Mouse (Mus musculus): ENCODE data around the gene Cradd. TPM values are rescaled to one million over a fixed set of nuclear protein-coding genes. Genes with fewer than 3 reads are reported as not detected.

Gene Cradd
- polyA plus RNA-seq, 1 experiment from 2014 or later: 7.6 TPM

DNA sequence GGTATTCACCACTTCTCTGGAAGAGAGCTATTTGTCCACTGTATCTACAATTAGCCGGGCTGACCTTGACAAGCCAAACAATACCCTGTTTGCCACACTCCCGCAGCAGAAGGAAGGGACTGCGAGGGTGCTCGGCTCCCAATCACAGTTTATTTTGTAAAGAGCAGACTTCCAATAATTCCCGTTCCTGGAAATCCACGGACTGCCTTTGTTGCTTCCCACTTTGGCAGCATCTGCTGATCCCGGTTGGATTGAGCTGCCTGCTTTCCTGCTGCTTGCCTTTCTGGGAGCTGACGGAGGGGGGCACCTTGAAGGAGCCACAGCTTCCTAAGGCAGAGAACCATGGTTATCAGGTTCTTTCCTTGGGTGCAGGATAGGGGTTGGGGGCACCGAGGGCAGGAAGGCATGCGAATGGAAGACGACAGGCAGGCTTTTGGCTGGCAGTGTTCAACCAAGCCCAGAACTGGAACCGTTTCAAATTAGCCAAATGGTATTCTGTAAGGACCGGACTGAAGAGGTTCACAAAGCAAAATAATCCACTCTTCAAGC lies 69.4 kb downstream of the Cradd start:
- no peak for ATAC-seq (replicated peaks; ENCODE audit: insufficient number of reproducible peaks, insufficient read depth, low FRiP score, low read depth)
- no peak overlapping the region for H3K9ac ChIP-seq
- H3K27ac ChIP-seq: no peak overlapping the region
- H3K36me3 ChIP-seq: no peaks in the 10 kb centered on the region
- 35% methylated on average over 13 of the region's 13 CpGs for WGBS
- H3K4me3 ChIP-seq: no peak overlapping the region
- peaks cover 13% of the 10 kb centered on the region for H3K4me1 ChIP-seq (replicated peaks)
- no peaks in the 10 kb centered on the region for H3K9me3 ChIP-seq (replicated peaks)
- no peaks in the 10 kb centered on the region for H3K27me3 ChIP-seq
- H3K4me2 ChIP-seq: peak overlapping the region; percentile 3

DNA sequence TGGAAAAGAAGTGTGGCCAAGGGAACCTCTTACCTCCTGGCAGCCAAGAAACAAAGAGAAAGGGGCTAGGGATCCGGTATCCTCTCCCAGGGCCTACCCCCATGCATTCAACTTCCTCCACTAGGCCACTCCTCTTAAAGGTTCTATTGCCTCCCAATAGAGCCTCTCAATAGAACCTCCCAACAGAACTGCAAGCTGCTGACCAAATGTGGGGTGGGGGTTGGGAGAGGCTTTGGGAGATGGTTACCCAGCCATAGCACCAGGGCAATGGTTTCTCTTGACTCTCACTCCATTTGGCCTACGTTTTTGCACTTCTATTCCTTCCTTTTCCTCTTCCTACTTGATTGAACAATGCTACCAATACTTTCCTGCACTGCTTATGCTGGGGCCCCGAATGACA lies 69.9 kb downstream of the Cradd start:
- no peak for ATAC-seq (replicated peaks; ENCODE audit: insufficient number of reproducible peaks, insufficient read depth, low FRiP score, low read depth)
- no peaks in the 10 kb centered on the region for H3K36me3 ChIP-seq
- no peaks in the 10 kb centered on the region for H3K9me3 ChIP-seq (replicated peaks)
- peaks cover 13% of the 10 kb centered on the region for H3K4me1 ChIP-seq (replicated peaks)
- H3K4me2 ChIP-seq: peak overlapping the region; percentile 3; the same call in 1 of the 2 replicates
- WGBS: 59% methylated on average over 3 of the region's 3 CpGs
- no peaks in the 10 kb centered on the region for H3K27me3 ChIP-seq
- no peak overlapping the region for H3K27ac ChIP-seq
- no peak overlapping the region for H3K9ac ChIP-seq
- no peak overlapping the region for H3K4me3 ChIP-seq

DNA sequence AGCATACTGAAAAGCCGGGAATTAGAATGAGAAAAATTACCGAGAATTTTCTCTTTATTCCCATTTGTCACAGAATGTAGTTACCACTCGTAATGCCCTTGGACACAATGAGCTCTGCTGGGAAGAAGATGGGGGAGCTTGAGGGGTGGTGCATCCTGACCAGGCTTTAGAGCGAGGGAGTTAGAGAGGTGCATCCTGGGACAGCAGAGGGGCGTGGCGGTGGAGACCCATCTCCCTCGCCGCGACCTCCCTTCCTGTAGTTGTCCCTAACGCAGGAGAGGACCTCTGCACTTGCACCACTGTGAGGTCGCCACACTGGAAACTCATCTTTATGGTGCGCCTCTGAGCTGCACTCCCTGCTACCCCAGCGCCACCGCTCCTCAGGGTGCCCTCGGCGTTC lies 72.3 kb downstream of the Cradd start:
- Histone ChIP-seq H3K36me3 (no peaks in the 10 kb centered on the region), H3K27ac (no peak overlapping the region), H3K27me3 (no peaks in the 10 kb centered on the region), H3K4me1 (replicated peaks) (peaks cover 26% of the 10 kb centered on the region), H3K9me3 (replicated peaks) (no peaks in the 10 kb centered on the region), H3K4me2 (no peak overlapping the region), H3K9ac (no peak overlapping the region), H3K4me3 (no peak overlapping the region)
- 77% methylated on average over 16 of the region's 16 CpGs for WGBS
- no peak for ATAC-seq (replicated peaks; ENCODE audit: insufficient number of reproducible peaks, insufficient read depth, low FRiP score, low read depth)

DNA sequence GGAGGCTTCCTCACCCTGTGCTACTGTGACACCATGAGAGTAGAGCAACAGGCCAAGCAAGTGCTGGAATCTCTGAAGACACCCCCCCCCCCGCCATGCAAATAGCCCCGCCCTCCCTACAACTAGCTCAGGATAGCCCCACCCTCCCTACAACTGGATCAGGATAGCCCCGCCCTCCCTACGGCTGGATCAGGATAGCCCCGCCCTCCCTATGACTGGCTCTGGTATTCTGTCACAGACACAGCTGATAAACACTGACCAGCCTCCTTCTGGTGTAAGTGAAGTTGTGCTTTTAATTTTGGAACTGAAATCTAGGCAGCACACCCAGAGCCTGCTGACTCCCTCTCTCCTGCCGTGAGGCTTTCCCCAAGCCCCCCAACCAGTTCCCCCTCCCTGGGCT lies 75.6 kb downstream of the Cradd start:
- H3K9me3 ChIP-seq (replicated peaks): no peaks in the 10 kb centered on the region
- H3K27me3 ChIP-seq: no peaks in the 10 kb centered on the region
- WGBS: 24% methylated on average over 6 of the region's 6 CpGs
- H3K4me2 ChIP-seq: peak overlapping the region; percentile 9; the same call in 1 of the 2 replicates
- H3K4me3 ChIP-seq: no peak overlapping the region
- peaks cover 24% of the 10 kb centered on the region for H3K4me1 ChIP-seq (replicated peaks)
- ATAC-seq (replicated peaks; ENCODE audit: insufficient number of reproducible peaks, insufficient read depth, low FRiP score, low read depth): peak; percentile 66; the same call in 1 of the 2 replicates
- H3K36me3 ChIP-seq: no peaks in the 10 kb centered on the region
- H3K27ac ChIP-seq: peak overlapping the region; percentile 46
- no peak overlapping the region for H3K9ac ChIP-seq

DNA sequence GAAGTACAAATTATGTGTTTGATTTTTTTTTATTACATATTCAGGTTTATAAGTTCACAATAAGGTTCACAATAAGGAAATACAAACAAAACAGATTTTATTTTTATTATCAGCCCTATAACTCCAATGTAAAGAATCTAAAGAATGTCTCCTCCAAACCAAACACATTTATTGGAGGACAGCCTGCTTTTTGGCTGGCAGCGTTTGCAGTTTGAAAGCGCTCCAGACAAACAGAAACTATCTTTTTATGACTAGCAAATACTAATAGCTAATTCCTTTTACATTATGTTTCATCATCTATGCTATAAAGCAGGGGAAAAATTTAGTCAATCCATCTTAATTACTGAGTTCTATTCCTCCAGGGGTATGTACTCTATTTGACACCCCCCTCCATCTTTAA lies 77.2 kb downstream of the Cradd start:
- Histone ChIP-seq H3K9me3 (replicated peaks) (no peaks in the 10 kb centered on the region), H3K4me3 (no peak overlapping the region), H3K4me2 (no peak overlapping the region), H3K4me1 (replicated peaks) (peaks cover 24% of the 10 kb centered on the region), H3K9ac (no peak overlapping the region), H3K36me3 (no peaks in the 10 kb centered on the region), H3K27me3 (no peaks in the 10 kb centered on the region), H3K27ac (no peak overlapping the region)
- 50% methylated on average over 2 of the region's 2 CpGs for WGBS
- ATAC-seq (replicated peaks; ENCODE audit: insufficient number of reproducible peaks, insufficient read depth, low FRiP score, low read depth): no peak

DNA sequence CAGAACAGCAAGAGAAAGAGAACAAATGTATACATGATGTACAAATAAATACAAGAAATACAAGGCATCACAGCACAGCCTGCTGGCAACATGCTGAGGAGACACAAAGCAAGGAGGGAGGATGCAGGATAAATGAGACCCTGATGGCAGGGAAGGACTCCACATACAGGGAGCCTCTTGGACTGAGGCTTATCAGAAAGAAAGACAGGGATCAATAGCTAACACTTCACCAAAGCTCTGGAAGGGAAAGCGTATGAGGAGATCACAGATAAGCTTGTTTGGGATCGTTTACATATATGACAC lies 78.3 kb downstream of the Cradd start:
- H3K4me2 ChIP-seq: no peak overlapping the region
- no peaks in the 10 kb centered on the region for H3K27me3 ChIP-seq
- WGBS: 44% methylated on average over 2 of the region's 2 CpGs
- H3K9ac ChIP-seq: no peak overlapping the region
- peaks cover 24% of the 10 kb centered on the region for H3K4me1 ChIP-seq (replicated peaks)
- H3K36me3 ChIP-seq: no peaks in the 10 kb centered on the region
- H3K4me3 ChIP-seq: no peak overlapping the region
- no peaks in the 10 kb centered on the region for H3K9me3 ChIP-seq (replicated peaks)
- no peak for ATAC-seq (replicated peaks; ENCODE audit: insufficient number of reproducible peaks, insufficient read depth, low FRiP score, low read depth)
- H3K27ac ChIP-seq: no peak overlapping the region

DNA sequence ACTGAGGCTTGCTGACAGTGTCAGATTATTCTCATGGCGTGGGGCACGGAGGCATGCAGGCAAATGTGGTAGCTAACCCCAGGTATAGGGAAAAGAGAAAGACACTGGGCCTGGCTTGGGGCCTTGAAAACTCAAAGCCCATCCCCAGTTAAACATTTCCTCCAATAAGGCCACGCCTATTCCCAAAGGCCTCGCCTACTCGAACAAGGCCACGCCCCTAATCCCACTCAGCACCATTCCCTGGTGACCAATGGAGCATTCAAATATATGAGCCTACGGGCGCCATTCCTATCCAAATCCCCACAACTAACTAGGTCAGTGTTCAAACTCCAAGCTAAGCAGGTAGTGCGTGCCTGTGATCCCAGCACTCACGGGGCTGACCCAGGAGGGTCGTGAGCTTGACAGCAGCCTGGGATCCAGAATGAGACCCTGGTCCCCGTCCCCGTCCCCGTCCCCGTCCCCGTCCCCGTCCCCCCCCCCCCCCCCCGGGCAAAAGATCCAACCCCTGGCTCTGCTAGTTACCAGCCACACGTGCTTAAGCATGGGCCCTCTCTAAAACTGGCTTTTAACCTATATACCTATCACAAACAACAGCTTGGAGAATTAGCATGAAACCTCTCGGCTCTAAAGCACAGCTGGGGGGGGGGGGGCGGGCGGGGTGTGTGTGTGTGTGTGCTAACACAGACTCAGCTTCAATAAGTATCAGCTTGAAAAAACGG lies 78.8 kb downstream of the Cradd start:
- H3K4me3 ChIP-seq: no peak overlapping the region
- H3K36me3 ChIP-seq: no peaks in the 10 kb centered on the region
- no peak overlapping the region for H3K9ac ChIP-seq
- no peak overlapping the region for H3K27ac ChIP-seq
- H3K27me3 ChIP-seq: no peaks in the 10 kb centered on the region
- no peak for ATAC-seq (replicated peaks; ENCODE audit: insufficient number of reproducible peaks, insufficient read depth, low FRiP score, low read depth)
- H3K4me2 ChIP-seq: no peak overlapping the region
- H3K9me3 ChIP-seq (replicated peaks): no peaks in the 10 kb centered on the region
- H3K4me1 ChIP-seq (replicated peaks): peaks cover 24% of the 10 kb centered on the region
- 50% methylated on average over 21 of the region's 23 CpGs for WGBS

DNA sequence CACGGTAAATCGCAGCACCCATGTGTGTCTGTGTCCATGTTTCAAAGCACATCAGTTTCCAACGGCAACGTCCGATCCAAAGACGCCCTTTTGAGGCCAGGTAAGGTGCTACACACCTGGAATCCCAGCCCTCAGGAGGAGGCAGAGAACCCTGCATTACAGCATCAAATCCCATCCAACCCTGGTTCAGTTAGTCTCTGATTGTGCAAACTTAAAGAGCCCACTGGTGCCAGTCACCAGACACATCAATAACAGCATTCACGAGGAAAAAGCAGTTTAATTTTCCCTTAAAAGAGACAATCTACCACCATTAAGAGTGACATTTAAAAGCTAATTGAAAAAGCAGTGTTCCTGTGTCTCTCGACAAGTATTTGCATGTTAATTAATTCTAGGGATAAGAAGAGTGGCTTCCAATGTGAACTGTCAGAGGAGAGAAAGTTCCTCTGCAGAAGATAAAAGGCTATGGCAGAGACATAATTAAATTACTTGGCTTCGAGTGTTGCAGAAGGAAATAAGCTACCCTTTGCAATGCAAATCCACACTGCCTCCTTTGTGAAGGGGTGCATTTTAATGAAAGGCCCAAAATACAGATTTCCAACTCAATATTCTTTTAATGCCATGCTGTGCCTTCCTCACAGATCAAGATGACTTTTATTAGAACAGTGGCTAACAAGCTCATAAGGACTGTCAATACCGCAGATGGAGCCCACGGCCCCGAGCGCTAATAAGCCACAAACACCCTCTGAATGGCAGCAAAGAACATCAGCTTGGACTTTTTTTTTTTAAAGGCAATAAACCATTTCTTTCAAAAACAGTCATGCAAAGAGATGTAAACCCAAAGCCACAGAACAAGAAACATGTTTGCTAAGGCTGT lies 84.5 kb downstream of the Cradd start:
- Histone ChIP-seq H3K4me1 (replicated peaks) (peaks cover 21% of the 10 kb centered on the region), H3K4me3 (no peak overlapping the region), H3K36me3 (no peaks in the 10 kb centered on the region), H3K27me3 (no peaks in the 10 kb centered on the region), H3K9me3 (replicated peaks) (no peaks in the 10 kb centered on the region), H3K27ac (no peak overlapping the region), H3K4me2 (no peak overlapping the region), H3K9ac (no peak overlapping the region)
- no peak for ATAC-seq (replicated peaks; ENCODE audit: insufficient number of reproducible peaks, insufficient read depth, low FRiP score, low read depth)
- 72% methylated on average over 13 of the region's 13 CpGs for WGBS

DNA sequence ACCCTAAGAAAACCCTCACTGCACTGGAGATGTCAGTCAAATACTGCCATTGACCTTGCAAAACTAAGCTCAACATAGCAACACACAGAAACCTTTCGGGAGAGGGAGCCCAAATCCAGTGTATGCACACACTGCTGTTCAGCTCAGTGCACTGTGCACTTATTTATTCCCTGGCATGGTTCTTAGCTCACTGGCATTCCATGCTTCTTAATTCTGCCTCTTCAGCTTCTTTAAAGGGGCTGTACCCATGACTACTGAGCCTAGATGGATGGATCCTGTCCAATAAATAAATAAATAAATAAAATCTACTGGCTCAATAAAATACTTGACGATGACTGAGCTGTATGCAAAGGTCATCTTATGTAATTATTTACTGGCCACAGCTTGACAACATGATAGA lies 85.3 kb downstream of the Cradd start:
- Histone ChIP-seq H3K4me1 (replicated peaks) (peaks cover 21% of the 10 kb centered on the region), H3K36me3 (no peaks in the 10 kb centered on the region), H3K4me2 (no peak overlapping the region), H3K9me3 (replicated peaks) (no peaks in the 10 kb centered on the region), H3K4me3 (no peak overlapping the region), H3K9ac (no peak overlapping the region), H3K27me3 (no peaks in the 10 kb centered on the region), H3K27ac (no peak overlapping the region)
- no peak for ATAC-seq (replicated peaks; ENCODE audit: insufficient number of reproducible peaks, insufficient read depth, low FRiP score, low read depth)
- WGBS: 88% methylated on average over 2 of the region's 2 CpGs

DNA sequence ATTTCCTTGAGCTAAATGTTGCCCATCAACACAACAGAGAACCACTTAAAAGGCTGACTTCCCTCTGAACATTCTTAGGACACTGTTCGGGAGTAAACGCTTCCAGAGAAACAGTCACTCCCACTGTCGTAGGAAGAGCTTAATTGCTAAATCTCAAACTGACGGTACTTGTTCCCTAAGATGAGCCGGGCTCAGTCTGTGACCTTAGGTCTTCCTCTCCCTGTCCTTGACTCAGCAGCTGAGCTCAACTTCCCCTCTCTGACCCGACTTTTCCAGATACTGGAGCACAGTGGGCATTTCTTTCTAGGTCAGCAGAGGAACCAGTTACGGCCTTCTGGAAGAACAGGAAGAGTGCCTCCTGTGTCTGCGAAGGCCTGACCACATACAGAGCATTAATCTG lies 87.7 kb downstream of the Cradd start:
- no peaks in the 10 kb centered on the region for H3K9me3 ChIP-seq (replicated peaks)
- H3K9ac ChIP-seq: no peak overlapping the region
- H3K4me1 ChIP-seq (replicated peaks): peaks cover 33% of the 10 kb centered on the region
- no peak overlapping the region for H3K4me3 ChIP-seq
- no peak overlapping the region for H3K4me2 ChIP-seq
- ATAC-seq (replicated peaks; ENCODE audit: insufficient number of reproducible peaks, insufficient read depth, low FRiP score, low read depth): no peak
- no peaks in the 10 kb centered on the region for H3K36me3 ChIP-seq
- no peak overlapping the region for H3K27ac ChIP-seq
- 41% methylated on average over 8 of the region's 8 CpGs for WGBS
- H3K27me3 ChIP-seq: no peaks in the 10 kb centered on the region

DNA sequence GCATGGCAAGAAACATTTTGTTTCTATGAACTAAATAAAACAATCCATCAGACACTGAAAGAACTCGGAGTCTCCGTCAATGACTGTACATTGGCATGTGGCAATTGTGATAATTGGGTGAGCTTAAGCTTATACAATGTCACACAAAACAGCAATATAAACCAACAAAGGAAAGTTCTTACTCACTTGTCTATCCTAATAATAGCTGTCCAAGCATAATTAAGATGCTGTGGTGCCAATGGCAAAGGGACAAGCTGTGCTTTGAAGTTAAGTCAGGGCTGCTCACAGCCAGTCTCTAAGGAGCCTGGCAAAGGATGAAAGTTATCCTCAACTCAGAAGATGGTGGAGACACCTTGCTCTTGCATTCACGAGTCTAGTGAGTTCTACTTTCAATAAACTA lies 89.3 kb downstream of the Cradd start:
- no peak overlapping the region for H3K27ac ChIP-seq
- no peak for ATAC-seq (replicated peaks; ENCODE audit: insufficient number of reproducible peaks, insufficient read depth, low FRiP score, low read depth)
- no peaks in the 10 kb centered on the region for H3K9me3 ChIP-seq (replicated peaks)

More for the DNA sequence above, 89.3 kb downstream of the Cradd start:
- Histone ChIP-seq H3K4me2 (no peak overlapping the region), H3K4me3 (no peak overlapping the region), H3K27me3 (no peaks in the 10 kb centered on the region), H3K4me1 (replicated peaks) (peaks cover 33% of the 10 kb centered on the region), H3K9ac (no peak overlapping the region), H3K36me3 (no peaks in the 10 kb centered on the region)
- 67% methylated on average over 3 of the region's 3 CpGs for WGBS

Measured in heart, embryonic 15.5 days (tissue).